Comparison of ENCODE assay signal across 17 mouse cellular contexts in the genomic region with DNA sequence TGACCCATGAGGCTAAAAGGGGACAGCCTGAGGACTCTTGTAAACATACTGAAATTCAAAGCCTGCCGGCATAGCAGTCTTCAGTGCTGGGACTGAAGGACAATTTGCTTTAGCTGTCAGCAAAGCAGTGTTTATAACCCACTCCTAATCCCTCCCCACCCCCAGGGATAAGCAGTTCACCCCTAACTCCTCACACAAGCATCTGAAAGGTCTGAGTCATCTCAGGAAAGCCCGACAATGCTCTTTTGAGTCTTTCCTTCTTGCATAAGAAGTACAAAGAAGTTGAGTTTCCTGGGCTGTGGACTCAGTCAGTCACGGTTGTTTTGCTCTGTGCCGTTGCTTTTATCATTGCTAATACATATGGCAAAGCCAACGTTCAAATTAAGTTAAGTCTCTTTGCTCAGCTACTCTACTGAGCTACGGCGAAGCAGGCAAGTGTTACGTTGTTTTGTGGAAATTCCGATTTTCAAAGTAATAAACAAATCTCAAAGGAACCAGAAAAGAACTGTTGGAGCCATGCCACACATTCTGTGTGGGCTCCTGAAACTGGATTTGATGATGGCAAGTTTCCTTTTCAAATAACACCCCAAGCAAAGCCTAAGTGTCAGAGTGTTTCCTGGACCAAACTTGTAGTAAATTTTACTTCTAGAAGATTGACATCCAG.
DNase-seq lines count a peak whose midpoint lies in the region; ATAC-seq and TF ChIP-seq lines count a peak whose summit lies in the region.
"Had no signal": no experiment of that assay in that cellular context is flagged by ENCODE, and none has a peak within 500 bp of the region (broad histone marks: within the 10 kb centered on the region; RNA-seq: fewer than 3 reads in every experiment).

No protein-coding gene starts in this region.

- no peak overlapping the region for H3K4me3 ChIP-seq in midbrain, embryonic 11.5 days (ENCODE audit: low read depth, low read length)
- H3K4me3 ChIP-seq in midbrain, embryonic 15.5 days = no peak overlapping the region
- H3K4me3 ChIP-seq: forebrain, embryonic 13.5 days; liver, embryonic 12.5 days had no signal

- no peak overlapping the region for H3K9ac ChIP-seq in midbrain, embryonic 11.5 days (ENCODE audit: low read length)
- H3K9ac ChIP-seq in midbrain, embryonic 15.5 days = no peak overlapping the region
- H3K9ac ChIP-seq: forebrain, embryonic 13.5 days; liver, embryonic 12.5 days had no signal

- no peak overlapping the region for H3K4me2 ChIP-seq in midbrain, embryonic 11.5 days
- H3K4me2 ChIP-seq in midbrain, embryonic 15.5 days = no peak overlapping the region
- H3K4me2 ChIP-seq: forebrain, embryonic 13.5 days; liver, embryonic 12.5 days had no signal

- no peak overlapping the region for H3K27ac ChIP-seq in midbrain, embryonic 11.5 days (ENCODE audit: low read depth, low read length)
- no peak overlapping the region for H3K27ac ChIP-seq in midbrain, embryonic 15.5 days
- H3K27ac ChIP-seq: forebrain, embryonic 13.5 days; liver, embryonic 12.5 days had no signal

- ATAC-seq in midbrain, embryonic 11.5 days (ENCODE audit: low FRiP score) = peak; percentile 80
- no peak for ATAC-seq in midbrain, embryonic 15.5 days (replicated peaks)
- ATAC-seq: forebrain, embryonic 13.5 days; liver, embryonic 12.5 days had no signal

- no peaks in the 10 kb centered on the region for H3K9me3 ChIP-seq in midbrain, embryonic 11.5 days (ENCODE audit: control insufficient read depth, low read length)
- no peaks in the 10 kb centered on the region for H3K9me3 ChIP-seq in midbrain, embryonic 15.5 days
- H3K9me3 ChIP-seq: forebrain, embryonic 13.5 days; liver, embryonic 12.5 days had no signal

- TF ChIP-seq POLR2A in brain, embryonic 14.5 days (IDR thresholded peaks at IDR 0.05; ENCODE audit: borderline replicate concordance, extremely low read depth, insufficient read depth, insufficient read length, poor library complexity, severe bottlenecking) = no peak

- H3K36me3 ChIP-seq in midbrain, embryonic 11.5 days (ENCODE audit: control insufficient read depth, insufficient read depth, low read length) = no peaks in the 10 kb centered on the region
- no peaks in the 10 kb centered on the region for H3K36me3 ChIP-seq in midbrain, embryonic 15.5 days (replicated peaks)
- H3K36me3 ChIP-seq: liver, embryonic 12.5 days had no signal

- no peak for TF ChIP-seq CTCF in brain, embryonic 14.5 days (IDR thresholded peaks at IDR 0.05; ENCODE audit: borderline replicate concordance, extremely low read depth, insufficient read depth, insufficient read length)

- H3K4me1 ChIP-seq in midbrain, embryonic 11.5 days (ENCODE audit: control insufficient read depth, insufficient read depth, low read length) = peaks cover 7% of the 10 kb centered on the region
- no peaks in the 10 kb centered on the region for H3K4me1 ChIP-seq in midbrain, embryonic 15.5 days
- H3K4me1 ChIP-seq: liver, embryonic 12.5 days had no signal

- H3K27me3 ChIP-seq in midbrain, embryonic 11.5 days (ENCODE audit: control insufficient read depth, insufficient read depth, low read length) = no peaks in the 10 kb centered on the region
- no peaks in the 10 kb centered on the region for H3K27me3 ChIP-seq in midbrain, embryonic 15.5 days (replicated peaks)
- H3K27me3 ChIP-seq: forebrain, embryonic 13.5 days; liver, embryonic 12.5 days had no signal

- WGBS in midbrain, embryonic 11.5 days = 23% methylated on average over 9 of the region's 9 CpGs
- 24% methylated on average over 9 of the region's 9 CpGs for WGBS in midbrain, embryonic 15.5 days

- peak; percentile 83 for DNase-seq in heart, adult 11 months
- DNase-seq in heart, postnatal 4 days = no peak
- peak; percentile 88 for DNase-seq in midbrain, embryonic 11.5 days (ENCODE audit: low spot score, missing footprints)
- DNase-seq in brain, embryonic 14.5 days (ENCODE audit: low read depth) = peak; percentile 43
- peak; percentile 31 for DNase-seq in skeletal muscle tissue, adult 2 months (ENCODE audit: low read depth, low spot score)
- no peak for DNase-seq in adrenal gland, adult (ENCODE audit: inconsistent age in 2 of 2, low spot score in 1 of 2)
- DNase-seq: adrenal gland, adult 2 months; cerebellum, adult 11 months; cerebellum, postnatal 36 days; gastrocnemius, postnatal 25 days; kidney, adult 9 months; kidney, postnatal 36 days; layer of hippocampus, adult 9-11 months; right cerebral cortex, postnatal 4 days had no signal

Comparison
In these comparisons a context has a peak if more than half of its experiments do, and no peak if none do; other contexts are left out.
1. DNase-seq: peak in heart, adult 11 months (single experiment), midbrain, embryonic 11.5 days (single experiment), brain, embryonic 14.5 days (single experiment) and skeletal muscle tissue, adult 2 months (single experiment); none in heart, postnatal 4 days (single experiment) and adrenal gland, adult (0 of 2).